Mouse (Mus musculus) lung, postnatal 0 days (tissue): ENCODE results near the gene Tjp2.

Source experiments
- CTCF ChIP-seq: IDR thresholded peaks from 2 replicates; pipeline ENCODE4 v1.5.1; 2016; ENCODE audit warnings: antibody characterized with exemption, mild to moderate bottlenecking
- EP300 ChIP-seq: IDR thresholded peaks from 2 replicates; pipeline ENCODE4 v1.6.1; 2016; ENCODE audit warnings: antibody characterized with exemption, mild to moderate bottlenecking, control low read depth

- TF ChIP-seq CTCF: peak; percentile 94
- 0 out of 2 replicates have a peak, but pooled peaks have one; percentile 3 for TF ChIP-seq EP300
Measured at GRCm38 (mm10) chr19:24271746-24272426, 47.1 kb upstream of the Tjp2 start.
